Mouse (Mus musculus) lung, adult 18-20 months (tissue): ENCODE measurements around the gene Chmp4b.

Experiments used
- DNase-seq, 2 experiments: peaks; one replicate each; pipeline ENCODE4 v3.0.0; 2022; ENCODE audit warnings: mixed read lengths in 2 of 2

The Chmp4b gene

GRCm38 (mm10) chr2:154642005-154642459 is 9.5 kb upstream of the Chmp4b start:
- DNase-seq = peak; percentile 32 to 53

- no peak for DNase-seq
Observed at GRCm38 (mm10) chr2:154642712-154643385, 8.7 kb upstream of the Chmp4b start.

GRCm38 (mm10) chr2:154646634-154647033 is 4.9 kb upstream of the Chmp4b start:
- no peak for DNase-seq

- DNase-seq = no peak
Observed at GRCm38 (mm10) chr2:154648086-154648485, 3.4 kb upstream of the Chmp4b start.

GRCm38 (mm10) chr2:154650404-154650803 is 1.1 kb upstream of the Chmp4b start:
- DNase-seq = no peak

GRCm38 (mm10) chr2:154654976-154655375 is 3.5 kb downstream of the Chmp4b start:
- DNase-seq = no peak

GRCm38 (mm10) chr2:154655878-154656414 is 4.4 kb downstream of the Chmp4b start:
- DNase-seq = no peak

- peak; percentile 98 to 99 for DNase-seq
Observed at GRCm38 (mm10) chr2:154656710-154657485, 5.4 kb downstream of the Chmp4b start.

GRCm38 (mm10) chr2:154657486-154658237 is 6.2 kb downstream of the Chmp4b start:
- peak; percentile 75 to 84 for DNase-seq

- DNase-seq = no peak
Observed at GRCm38 (mm10) chr2:154659070-154659469, 7.6 kb downstream of the Chmp4b start.

- DNase-seq = no peak
Observed at GRCm38 (mm10) chr2:154659531-154660074, 8.1 kb downstream of the Chmp4b start.

- no peak for DNase-seq
Observed at GRCm38 (mm10) chr2:154668680-154669079, 17.2 kb downstream of the Chmp4b start.

GRCm38 (mm10) chr2:154670106-154670505 is 18.6 kb downstream of the Chmp4b start:
- no peak for DNase-seq

- DNase-seq = no peak
Observed at GRCm38 (mm10) chr2:154670741-154671140, 19.2 kb downstream of the Chmp4b start.

GRCm38 (mm10) chr2:154674008-154674407 is 22.5 kb downstream of the Chmp4b start:
- DNase-seq = peak; percentile 17 to 28

- peak; percentile 51 to 60 for DNase-seq
Observed at GRCm38 (mm10) chr2:154676653-154677609, 25.4 kb downstream of the Chmp4b start.

- DNase-seq = peak; percentile 33
Observed at GRCm38 (mm10) chr2:154677651-154678139, 26.2 kb downstream of the Chmp4b start.

GRCm38 (mm10) chr2:154678995-154679394 is 27.5 kb downstream of the Chmp4b start:
- peak in 1 of 2 experiments; percentile 34 for DNase-seq

GRCm38 (mm10) chr2:154680337-154680736 is 28.8 kb downstream of the Chmp4b start:
- DNase-seq = no peak

GRCm38 (mm10) chr2:154680941-154681340 is 29.4 kb downstream of the Chmp4b start:
- DNase-seq = no peak

- DNase-seq = no peak
Observed at GRCm38 (mm10) chr2:154682712-154683111, 31.2 kb downstream of the Chmp4b start.
